In the genomic region with DNA sequence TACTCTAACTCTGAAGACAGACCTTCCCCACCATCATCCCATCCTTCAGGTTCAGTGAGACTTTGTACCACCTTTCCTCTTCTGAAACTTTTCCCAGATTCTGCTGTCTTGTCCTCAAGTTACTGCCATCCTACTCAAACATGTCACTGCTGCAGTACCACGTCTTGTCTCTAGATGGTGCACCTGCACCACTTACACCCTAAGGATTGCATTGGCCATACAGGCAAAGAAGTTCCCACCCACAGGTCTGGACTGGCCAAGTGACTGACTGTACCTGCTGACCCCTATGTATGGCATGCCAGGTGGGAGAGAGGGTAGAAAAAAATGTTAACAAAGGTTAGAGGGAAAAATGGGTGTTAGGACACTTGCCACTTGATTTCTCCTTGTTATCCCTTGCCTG, we compare ENCODE assay signal across 8 mouse cellular contexts. TPM values are rescaled to one million over a fixed set of nuclear protein-coding genes. Genes with fewer than 3 reads are reported as not detected.
DNase-seq lines count a peak whose midpoint lies in the region; ATAC-seq lines count a peak whose summit lies in the region.

No protein-coding gene starts in this region.

- DNase-seq in A20 (ENCODE audit: low read depth, low spot score) (peak; percentile 78), liver (peak; percentile 79)
- peak; percentile 81 to 82 for DNase-seq in adrenal gland, postnatal 36 days
- peak; percentile 71 for DNase-seq in embryonic facial prominence, embryonic 14.5 days (ENCODE audit: low spot score)
- DNase-seq in heart, adult 9 months (ENCODE audit: low spot score in 2 of 2): peak; percentile 51 to 79
- DNase-seq in naive thymus-derived CD4-positive, alpha-beta T cell, adult 2 months (ENCODE audit: low read depth): peak; percentile 85
- DNase-seq in spleen, postnatal 4 days (ENCODE audit: low spot score in 2 of 2): peak; percentile 71 to 86

- no peak overlapping the region for H3K9ac ChIP-seq in embryonic facial prominence, embryonic 14.5 days (ENCODE audit: low read depth, low read length)
- H3K9ac ChIP-seq in kidney, embryonic 16.5 days (replicated peaks; ENCODE audit: low read length): no peak overlapping the region

- H3K36me3 ChIP-seq in embryonic facial prominence, embryonic 14.5 days (ENCODE audit: control insufficient read depth, insufficient read depth, low read length): peaks cover 71% of the 10 kb centered on the region
- H3K36me3 ChIP-seq in kidney, embryonic 16.5 days (ENCODE audit: insufficient read depth, low read length): peaks cover 12% of the 10 kb centered on the region

- H3K27ac ChIP-seq in embryonic facial prominence, embryonic 14.5 days (replicated peaks; ENCODE audit: low read depth, low read length): no peak overlapping the region
- no peak overlapping the region for H3K27ac ChIP-seq in kidney, embryonic 16.5 days (ENCODE audit: low read length)

- H3K4me1 ChIP-seq in embryonic facial prominence, embryonic 14.5 days (ENCODE audit: control insufficient read depth, insufficient read depth, low read length): no peaks in the 10 kb centered on the region
- H3K4me1 ChIP-seq in kidney, embryonic 16.5 days (ENCODE audit: insufficient read depth, low read length): no peaks in the 10 kb centered on the region

- no peaks in the 10 kb centered on the region for H3K27me3 ChIP-seq in embryonic facial prominence, embryonic 14.5 days (replicated peaks; ENCODE audit: control insufficient read depth, insufficient read depth, low read length)
- no peaks in the 10 kb centered on the region for H3K27me3 ChIP-seq in kidney, embryonic 16.5 days (ENCODE audit: insufficient read depth, low read length)

- 0% methylated on average over 1 of the region's 1 CpGs for WGBS in embryonic facial prominence, embryonic 14.5 days
- 0% methylated on average over 1 of the region's 1 CpGs for WGBS in kidney, embryonic 16.5 days

- ATAC-seq in embryonic facial prominence, embryonic 14.5 days (ENCODE audit: low read depth): peak; percentile 60
- peak; percentile 85 for ATAC-seq in kidney, embryonic 16.5 days (ENCODE audit: low FRiP score, low TSS enrichment)

- no peak overlapping the region for H3K4me2 ChIP-seq in embryonic facial prominence, embryonic 14.5 days (ENCODE audit: low read depth, low read length)
- H3K4me2 ChIP-seq in kidney, embryonic 16.5 days (replicated peaks; ENCODE audit: low read depth, low read length): no peak overlapping the region

- no peak overlapping the region for H3K4me3 ChIP-seq in embryonic facial prominence, embryonic 14.5 days (ENCODE audit: low read depth, low read length)
- no peak overlapping the region for H3K4me3 ChIP-seq in kidney, embryonic 16.5 days (ENCODE audit: low read length)

- H3K9me3 ChIP-seq in embryonic facial prominence, embryonic 14.5 days (ENCODE audit: control insufficient read depth, low read length): no peaks in the 10 kb centered on the region
- no peaks in the 10 kb centered on the region for H3K9me3 ChIP-seq in kidney, embryonic 16.5 days (ENCODE audit: low read length)

RNA-seq across cellular contexts. Expression of a gene that starts 10.2 kb away (rescaled TPM):
- 100 to 1,000 TPM; 109 to 149 TPM for total RNA-seq in adrenal gland, postnatal 36 days (2021)
- polyA plus RNA-seq in embryonic facial prominence, embryonic 14.5 days (2014; fragmentation: Nextera tagmentation; extraction: Ambion mirVana): 59.0 and 68.2 TPM in 2 replicates
- polyA plus RNA-seq in kidney, embryonic 16.5 days (2015; fragmentation: Nextera tagmentation; extraction: Ambion mirVana): 84.1 and 88.0 TPM in 2 replicates

RNA-seq across cellular contexts. Expression of a gene that starts 19.6 kb away (rescaled TPM):
- not detected for total RNA-seq in adrenal gland, postnatal 36 days (2021)
- 0.08 and 0.16 TPM in 2 replicates for polyA plus RNA-seq in embryonic facial prominence, embryonic 14.5 days (2014; fragmentation: Nextera tagmentation; extraction: Ambion mirVana)
- polyA plus RNA-seq in kidney, embryonic 16.5 days (2015; fragmentation: Nextera tagmentation; extraction: Ambion mirVana): not detected in 2 replicates

RNA-seq across cellular contexts. Expression of a gene that starts 49.1 kb away (rescaled TPM):
- not detected for total RNA-seq in adrenal gland, postnatal 36 days (2021)
- polyA plus RNA-seq in embryonic facial prominence, embryonic 14.5 days (2014; fragmentation: Nextera tagmentation; extraction: Ambion mirVana): not detected in 2 replicates
- not detected in 2 replicates for polyA plus RNA-seq in kidney, embryonic 16.5 days (2015; fragmentation: Nextera tagmentation; extraction: Ambion mirVana)
